Mouse (Mus musculus) stomach, embryonic 14.5 days (tissue): ENCODE results near the gene Ptpn13. TPM values are rescaled to one million over a fixed set of nuclear protein-coding genes. Genes with fewer than 3 reads are reported as not detected.

ENCODE experiments used
- ATAC-seq: fragments of 200-750 bp; cut with Nextera tagmentation; 2 replicates; pipeline ENCODE4 v1.8.0; 2017; ENCODE audit warnings: low read depth, moderate TSS enrichment; ENCODE audit not compliant: insufficient number of reproducible peaks, insufficient read depth, low FRiP score
- H3K27ac ChIP-seq: fragments of 300-500 bp; sonication (generic); 2 replicates; pipeline ENCODE4 v1.5.1; 2014; ENCODE audit warnings: mild to moderate bottlenecking, low read length, moderate library complexity, mixed read lengths
- H3K27me3 ChIP-seq: fragments of 300-500 bp; sonication (generic); 2 replicates; pipeline ENCODE4 v1.6.1; 2014; ENCODE audit warnings: low read length, control low read depth, mixed read lengths; ENCODE audit not compliant: control insufficient read depth, insufficient read depth
- H3K36me3 ChIP-seq: fragments of 300-500 bp; sonication (generic); 2 replicates; pipeline ENCODE4 v1.6.1; 2014; ENCODE audit warnings: mild to moderate bottlenecking, control low read depth, low read length, moderate library complexity, mixed read lengths; ENCODE audit not compliant: control insufficient read depth, insufficient read depth
- H3K4me1 ChIP-seq: fragments of 300-500 bp; sonication (generic); 2 replicates; pipeline ENCODE4 v1.6.1; 2014; ENCODE audit warnings: low read length, control low read depth, mixed read lengths; ENCODE audit not compliant: control insufficient read depth, insufficient read depth
- H3K4me2 ChIP-seq: fragments of 300-500 bp; sonication (generic); replicated peaks from 2 replicates; pipeline ENCODE4 v1.6.1; 2014; ENCODE audit warnings: low read depth, low read length, control low read depth
- H3K4me3 ChIP-seq: fragments of 300-500 bp; sonication (generic); 2 replicates; pipeline ENCODE4 v1.5.1; 2014; ENCODE audit warnings: low read depth, low read length, control low read depth
- H3K9ac ChIP-seq: fragments of 300-500 bp; sonication (generic); replicated peaks from 2 replicates; pipeline ENCODE4 v1.6.1; 2014; ENCODE audit warnings: low read depth, mild to moderate bottlenecking, control low read depth, low read length, moderate library complexity, mixed read lengths
- H3K9me3 ChIP-seq: fragments of 300-500 bp; sonication (generic); 2 replicates; pipeline ENCODE4 v1.6.1; 2016; ENCODE audit warnings: low read depth, low read length, control low read depth; ENCODE audit not compliant: control insufficient read depth
- WGBS: fragments of 180-500 bp; shearing (Covaris S2); extraction: QIAGEN DNeasy Blood & Tissue Kit; methylation state at CpG from one replicate; pipeline ENCODE4 v1.1.7; 2014; 5-methylcytosine and 5-hydroxymethylcytosine counted together
- polyA plus RNA-seq: library from polyadenylated mRNA; unstranded; fragments of >200 nt; fragmentation: Nextera tagmentation; extraction: Ambion mirVana; gene quantifications from 2 replicates; pipeline ENCODE4 v1.2.1, GENCODE M21; 2014

Ptpn13 gene
- polyA plus RNA-seq, 1 experiment from 2014 or later = 28.5 TPM

DNA sequence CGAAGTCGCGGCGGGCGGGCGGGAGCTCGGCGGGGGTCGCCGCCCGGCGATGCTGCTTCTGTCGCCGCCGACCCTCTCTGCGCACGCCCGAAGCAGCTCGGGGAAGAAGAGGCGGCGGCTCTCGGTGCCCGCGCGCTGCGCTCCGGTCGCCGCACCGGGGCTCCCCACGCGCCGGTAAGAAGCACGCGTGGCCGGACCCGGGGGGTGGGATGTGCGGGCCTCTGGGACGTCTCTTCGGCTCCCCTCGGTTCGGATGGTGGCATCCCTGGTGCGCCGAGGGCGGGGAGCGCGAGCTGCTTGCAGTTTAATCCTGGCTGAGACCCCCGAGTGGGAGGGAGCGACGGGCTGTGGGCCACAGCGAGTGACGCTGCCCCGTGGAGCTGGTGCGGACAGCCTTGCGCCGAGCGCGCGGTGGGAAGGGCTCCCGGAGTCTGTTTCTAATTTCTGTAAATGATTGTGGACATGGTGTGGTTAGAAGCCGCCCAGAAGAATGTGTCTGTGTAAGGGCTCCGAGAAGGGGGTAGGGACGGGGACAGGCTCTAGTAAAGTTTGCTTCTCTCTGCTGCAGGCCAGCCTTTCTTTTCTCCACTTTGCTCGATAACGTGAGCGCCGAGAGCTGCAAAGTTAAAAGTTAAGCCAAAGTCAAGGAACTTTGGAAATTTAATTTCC, 505 bp downstream of the Ptpn13 start:
- peak; percentile 24; the same call in 1 of the 2 replicates for ATAC-seq
- Histone ChIP-seq H3K4me1 (peaks cover 22% of the 10 kb centered on the region; the same call in 1 of the 2 replicates), H3K4me2 (peak overlapping the region; percentile 85), H3K9ac (peak overlapping the region; percentile 87), H3K36me3 (no peaks in the 10 kb centered on the region), H3K27me3 (no peaks in the 10 kb centered on the region), H3K4me3 (peak overlapping the region; percentile 90), H3K27ac (peak overlapping the region; percentile 86), H3K9me3 (no peaks in the 10 kb centered on the region)
- under 1% methylated on average over 54 of the region's 67 CpGs for WGBS

DNA sequence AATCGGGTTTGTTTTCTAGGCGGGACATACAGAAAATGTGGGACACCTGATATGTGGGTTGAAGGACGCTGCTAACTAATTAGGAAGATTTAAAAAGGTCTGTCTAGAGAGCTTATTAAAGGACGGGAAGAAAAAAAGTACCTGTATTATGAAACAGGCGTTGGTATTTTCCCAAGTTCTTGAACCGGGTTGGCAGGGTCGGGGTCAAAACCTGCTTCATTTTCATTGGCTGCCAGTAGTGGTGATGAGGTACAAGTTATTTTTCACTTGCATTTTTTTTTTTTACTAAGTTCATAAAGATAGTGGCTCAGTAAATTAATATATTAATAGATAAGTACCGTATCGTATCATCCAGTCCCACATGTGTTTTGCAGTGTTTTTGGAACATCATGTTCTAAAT, 1.3 kb downstream of the Ptpn13 start:
- 14% methylated on average over 9 of the region's 9 CpGs for WGBS

DNA sequence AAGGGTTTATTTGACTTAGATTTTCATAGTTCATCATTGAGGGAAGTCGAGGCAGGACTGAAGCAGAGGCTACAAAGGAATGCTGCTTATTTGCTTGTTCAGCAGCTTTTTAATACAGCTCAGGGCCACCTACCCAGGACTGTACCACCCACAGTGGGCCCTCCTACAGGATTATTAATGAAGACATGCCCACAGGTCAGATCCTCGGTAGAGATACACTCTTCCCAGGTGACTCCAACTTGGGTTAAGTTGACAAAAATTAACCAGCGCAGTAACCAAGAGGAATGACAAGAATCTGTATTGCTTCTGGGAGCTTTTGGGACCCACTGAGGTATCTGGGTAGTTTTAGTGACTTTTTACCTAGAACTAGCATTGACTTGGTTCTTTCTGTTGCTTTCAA, 6.0 kb downstream of the Ptpn13 start:
- H3K4me1 ChIP-seq = peaks cover 20% of the 10 kb centered on the region
- no peak overlapping the region for H3K4me2 ChIP-seq
- no peak overlapping the region for H3K9ac ChIP-seq
- H3K36me3 ChIP-seq = no peaks in the 10 kb centered on the region
- ATAC-seq = no peak
- no peak overlapping the region for H3K4me3 ChIP-seq
- H3K27ac ChIP-seq = no peak overlapping the region
- WGBS = 60% methylated on average over 3 of the region's 3 CpGs
- no peaks in the 10 kb centered on the region for H3K9me3 ChIP-seq
- no peaks in the 10 kb centered on the region for H3K27me3 ChIP-seq

More for the DNA sequence above, 1.3 kb downstream of the Ptpn13 start:
- Histone ChIP-seq H3K4me1 (peaks cover 17% of the 10 kb centered on the region; the same call in 1 of the 2 replicates), H3K27me3 (no peaks in the 10 kb centered on the region), H3K9me3 (no peaks in the 10 kb centered on the region), H3K4me2 (peak overlapping the region; percentile 85), H3K27ac (no peak overlapping the region; the same call in 1 of the 2 replicates), H3K36me3 (no peaks in the 10 kb centered on the region), H3K9ac (peak overlapping the region; percentile 87), H3K4me3 (peak overlapping the region; percentile 90)
- no peak for ATAC-seq

DNA sequence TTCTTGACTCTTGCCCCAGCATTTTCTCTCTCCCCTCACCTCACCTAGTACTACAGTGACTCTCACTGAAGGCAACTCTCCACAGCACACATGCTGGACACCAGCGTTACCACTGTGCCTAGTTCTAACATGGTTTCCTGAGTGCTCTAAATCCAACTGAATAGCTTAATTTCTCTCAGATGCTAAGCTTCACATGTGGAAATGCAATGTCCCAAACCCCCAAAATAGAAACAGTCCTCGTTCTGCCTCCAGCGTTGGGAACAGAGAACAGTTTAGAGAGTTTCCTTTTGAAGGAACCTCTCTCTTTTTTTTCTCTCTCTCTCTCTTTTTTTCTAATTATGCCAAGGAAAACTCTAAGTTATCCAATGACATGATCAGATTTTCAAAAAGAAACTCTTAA, 6.5 kb downstream of the Ptpn13 start:
- no peaks in the 10 kb centered on the region for H3K9me3 ChIP-seq
- no peak overlapping the region for H3K9ac ChIP-seq
- no peak for ATAC-seq
- H3K36me3 ChIP-seq = no peaks in the 10 kb centered on the region
- H3K4me3 ChIP-seq = no peak overlapping the region
- 82% methylated on average over 3 of the region's 3 CpGs for WGBS
- no peak overlapping the region for H3K27ac ChIP-seq
- H3K4me2 ChIP-seq = no peak overlapping the region
- no peaks in the 10 kb centered on the region for H3K27me3 ChIP-seq
- peaks cover 20% of the 10 kb centered on the region for H3K4me1 ChIP-seq

DNA sequence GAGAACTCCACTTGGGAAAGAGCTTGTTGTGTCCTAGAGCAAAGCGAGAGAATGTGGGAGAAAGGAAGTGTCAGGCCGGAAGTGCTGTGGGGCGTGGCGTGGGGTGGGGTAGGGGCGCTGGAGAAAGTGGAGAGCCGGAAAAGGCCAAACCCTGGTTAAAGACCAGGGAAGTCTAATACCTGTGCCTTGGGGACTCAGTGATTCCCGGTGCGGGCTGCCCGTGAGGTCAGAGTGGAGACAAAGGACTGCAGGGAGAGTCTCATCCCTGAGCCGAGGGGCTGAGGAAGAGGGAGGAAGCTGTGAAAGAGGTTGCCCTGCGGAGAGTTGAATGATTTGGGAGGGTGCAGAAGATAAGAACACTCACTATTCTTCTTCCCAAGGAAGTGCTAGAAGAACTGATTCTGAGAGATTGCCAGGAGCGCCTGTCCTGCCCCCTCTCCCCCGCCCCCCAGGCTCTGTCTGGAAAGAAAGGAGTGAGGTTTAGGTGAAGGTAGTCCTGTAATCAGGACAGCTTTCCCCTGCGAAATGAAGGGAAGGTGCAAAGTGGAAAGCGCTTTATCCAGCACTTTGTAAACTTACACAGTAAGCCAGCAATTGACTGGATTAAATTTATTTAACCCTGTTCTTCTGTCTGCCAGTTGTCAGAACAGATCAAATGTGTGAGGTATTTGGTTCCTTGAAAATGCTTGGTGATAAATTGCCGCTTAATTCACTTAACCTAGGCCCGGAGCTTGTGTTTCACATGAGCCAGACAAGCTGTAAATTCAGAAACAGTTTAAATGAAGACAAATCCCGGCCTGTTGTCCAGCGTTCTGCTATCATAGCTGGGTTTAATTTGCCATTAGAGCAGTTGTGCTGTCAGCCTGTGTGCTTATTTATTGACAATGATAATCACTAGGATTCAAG, 11.3 kb downstream of the Ptpn13 start:
- H3K4me3 ChIP-seq = 0 out of 2 replicates have a peak overlapping the region, but pooled peaks have one; percentile 3
- H3K4me2 ChIP-seq = peak overlapping the region; percentile 36
- H3K27me3 ChIP-seq = no peaks in the 10 kb centered on the region
- WGBS = 8% methylated on average over 19 of the region's 19 CpGs
- no peak overlapping the region for H3K9ac ChIP-seq
- H3K4me1 ChIP-seq = peaks cover 29% of the 10 kb centered on the region
- H3K36me3 ChIP-seq = no peaks in the 10 kb centered on the region
- H3K27ac ChIP-seq = peak overlapping the region; percentile 75; the same call in 1 of the 2 replicates
- H3K9me3 ChIP-seq = no peaks in the 10 kb centered on the region
- ATAC-seq = no peak; the same call in 1 of the 2 replicates

DNA sequence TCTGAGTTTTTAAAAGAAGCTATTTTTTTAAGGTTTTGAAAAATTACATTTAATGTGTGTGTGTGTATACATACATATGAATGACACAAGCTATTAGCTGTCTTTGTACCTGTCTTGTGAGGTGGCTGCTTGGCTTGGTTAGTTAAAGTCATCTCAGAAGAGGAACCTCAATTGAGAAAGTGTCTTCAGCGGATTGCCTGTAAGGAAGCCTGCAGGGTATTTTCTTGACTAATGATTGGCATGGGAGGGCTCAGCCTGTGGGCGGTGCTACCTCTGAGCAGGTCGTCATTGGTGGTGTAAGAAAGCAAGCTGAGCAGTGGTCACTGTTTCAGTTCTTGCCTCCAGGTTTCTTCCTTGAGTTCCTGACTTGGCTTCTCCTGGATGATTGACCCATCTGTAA, 12.7 kb downstream of the Ptpn13 start:
- Histone ChIP-seq H3K27me3 (no peaks in the 10 kb centered on the region), H3K36me3 (no peaks in the 10 kb centered on the region), H3K4me1 (peaks cover 34% of the 10 kb centered on the region), H3K9ac (no peak overlapping the region), H3K27ac (no peak overlapping the region), H3K9me3 (no peaks in the 10 kb centered on the region), H3K4me2 (no peak overlapping the region), H3K4me3 (no peak overlapping the region)
- no peak for ATAC-seq
- WGBS = 59% methylated on average over 3 of the region's 3 CpGs

DNA sequence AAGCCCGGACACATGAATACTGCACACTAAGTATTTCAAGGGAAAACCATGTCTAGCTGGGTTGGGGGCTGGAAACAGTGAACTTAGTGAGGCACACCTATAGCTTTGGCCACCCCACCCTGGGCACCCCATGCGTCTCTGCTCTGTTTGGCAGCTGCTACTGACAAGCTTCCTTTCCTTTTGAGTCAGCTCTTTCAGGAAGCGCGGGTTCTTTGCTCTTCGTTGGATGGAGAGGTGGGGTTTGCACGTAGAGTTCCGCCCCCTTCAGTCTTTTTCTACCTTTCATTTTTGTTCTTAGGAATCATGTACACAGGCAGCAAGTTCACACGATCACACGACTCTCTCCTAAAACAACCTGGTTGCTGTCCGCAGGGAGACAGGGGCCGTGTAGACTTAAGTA, 14.2 kb downstream of the Ptpn13 start:
- Histone ChIP-seq H3K4me2 (no peak overlapping the region), H3K4me3 (no peak overlapping the region), H3K27me3 (no peaks in the 10 kb centered on the region), H3K36me3 (no peaks in the 10 kb centered on the region), H3K27ac (no peak overlapping the region), H3K9ac (no peak overlapping the region), H3K9me3 (no peaks in the 10 kb centered on the region), H3K4me1 (peaks cover 34% of the 10 kb centered on the region)
- 74% methylated on average over 11 of the region's 11 CpGs for WGBS
- no peak for ATAC-seq

DNA sequence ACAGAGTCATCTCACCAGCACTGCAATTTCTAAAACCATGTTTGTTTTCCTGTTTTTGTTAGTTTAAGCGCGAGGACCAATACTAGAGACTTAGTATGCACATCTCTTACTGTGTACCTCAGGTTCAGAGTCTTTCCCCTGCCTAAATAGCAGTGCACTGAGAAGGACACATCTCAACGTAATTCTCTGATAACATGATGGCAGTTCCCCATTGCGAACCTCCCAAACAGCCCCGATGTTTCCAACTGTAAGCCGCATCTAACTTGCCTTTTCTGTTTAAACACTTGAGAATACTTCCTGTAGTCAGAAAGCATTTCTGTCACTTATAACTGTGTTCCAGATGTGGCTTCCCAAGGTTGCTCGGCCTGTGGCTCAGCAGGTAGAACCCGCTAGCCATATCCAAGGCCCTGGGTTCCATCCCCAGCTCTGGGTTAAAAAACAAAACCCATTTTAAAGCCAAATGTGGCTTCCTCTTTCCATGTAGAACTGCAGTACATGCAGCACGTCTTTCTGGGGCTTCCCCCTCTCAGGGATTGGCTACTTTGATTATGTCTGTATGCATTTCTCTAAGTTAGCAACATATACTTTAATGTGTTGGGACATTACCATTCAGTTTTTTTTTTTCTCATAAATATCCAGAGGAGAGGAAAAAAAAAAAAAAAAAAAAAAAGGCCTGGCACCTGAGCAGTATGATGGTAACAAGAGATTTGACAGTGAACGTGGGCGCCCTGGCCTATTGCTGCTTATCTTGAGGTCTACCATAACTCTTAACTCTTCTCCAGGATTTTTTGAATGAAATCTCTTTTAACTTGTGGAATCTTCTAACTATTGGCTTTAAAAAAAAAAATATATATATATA, 15.7 kb downstream of the Ptpn13 start:
- H3K27ac ChIP-seq = no peak overlapping the region
- no peak overlapping the region for H3K4me3 ChIP-seq
- no peaks in the 10 kb centered on the region for H3K9me3 ChIP-seq
- WGBS = 87% methylated on average over 11 of the region's 11 CpGs
- no peak overlapping the region for H3K4me2 ChIP-seq
- H3K4me1 ChIP-seq = peaks cover 31% of the 10 kb centered on the region
- H3K27me3 ChIP-seq = no peaks in the 10 kb centered on the region
- no peaks in the 10 kb centered on the region for H3K36me3 ChIP-seq
- ATAC-seq = no peak
- H3K9ac ChIP-seq = no peak overlapping the region
